Mouse (Mus musculus): ENCODE measurements at regions not wholly inside any gene's neighbourhood (a gene's known extent, or its start where the extent isn't known, plus 50 kb on each side); places are given as distances from the start of the nearest gene placed in this dataset.

DNA sequence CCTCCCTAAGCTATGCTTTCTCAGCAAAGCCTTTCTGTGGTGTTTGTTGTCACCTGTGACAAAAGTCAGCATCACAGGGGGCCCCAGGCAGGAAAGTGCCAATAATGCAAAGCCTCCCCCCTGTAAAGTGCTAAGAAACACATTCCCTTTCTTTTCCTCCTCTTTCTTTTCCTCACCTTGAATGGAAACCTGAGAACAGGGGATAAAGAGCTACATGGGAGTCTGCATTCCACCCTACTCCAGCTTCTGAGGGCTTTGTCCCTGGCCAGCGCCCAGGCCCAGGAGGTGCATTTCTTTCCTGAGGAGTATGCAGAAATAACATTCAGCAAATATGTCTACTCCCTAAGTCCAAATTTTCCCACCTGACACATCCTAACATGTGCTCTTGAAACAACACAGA, 146.4 kb downstream of the Snx19 start:
- no peak for DNase-seq
- no peak overlapping the region for H3K4me3 ChIP-seq (replicated peaks; ENCODE audit: insufficient read depth, low read depth, low read length)
- H3K27ac ChIP-seq (ENCODE audit: insufficient read depth, low read length), result no peak overlapping the region
- no peaks in the 10 kb centered on the region for H3K27me3 ChIP-seq (ENCODE audit: control insufficient read depth, insufficient read depth, low read length)
- WGBS, result 74% methylated on average over 1 of the region's 1 CpGs
- no peak for TF ChIP-seq POLR2A (IDR thresholded peaks at IDR 0.05; ENCODE audit: borderline replicate concordance, insufficient read depth, low read length)
- no peak for TF ChIP-seq CTCF (IDR thresholded peaks at IDR 0.05; ENCODE audit: borderline replicate concordance, insufficient read depth, low read depth, low read length)
- H3K4me1 ChIP-seq (ENCODE audit: control insufficient read depth, insufficient read depth, low read length), result no peaks in the 10 kb centered on the region

DNA sequence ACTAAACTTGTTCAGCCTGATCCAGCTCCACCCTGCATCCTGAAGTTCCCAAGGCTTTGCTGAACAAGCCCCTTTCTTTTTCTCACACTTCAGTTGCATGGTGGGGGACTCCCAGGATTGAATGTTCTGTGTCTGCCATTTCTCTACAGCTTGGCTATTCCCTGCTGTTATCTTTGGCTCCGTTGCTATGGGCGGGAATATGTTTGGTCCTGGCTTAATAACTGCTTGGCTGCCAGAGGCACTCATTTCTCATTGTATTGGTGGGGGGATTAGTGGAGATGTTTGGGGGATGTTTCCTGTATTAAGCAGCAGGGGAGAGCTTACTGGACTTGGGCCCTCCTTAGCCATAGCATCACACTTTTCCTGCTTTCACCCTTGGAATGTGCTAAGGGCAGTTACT, 144.1 kb downstream of the Snx19 start:
- DNase-seq, result no peak
- WGBS, result 12% methylated on average over 2 of the region's 2 CpGs
- TF ChIP-seq CTCF (IDR thresholded peaks at IDR 0.05; ENCODE audit: borderline replicate concordance, insufficient read depth, low read depth, low read length), result no peak
- TF ChIP-seq POLR2A (IDR thresholded peaks at IDR 0.05; ENCODE audit: borderline replicate concordance, insufficient read depth, low read length), result no peak
- Histone ChIP-seq H3K4me3 (replicated peaks; ENCODE audit: insufficient read depth, low read depth, low read length) (no peak overlapping the region), H3K4me1 (ENCODE audit: control insufficient read depth, insufficient read depth, low read length) (no peaks in the 10 kb centered on the region), H3K27ac (ENCODE audit: insufficient read depth, low read length) (no peak overlapping the region), H3K27me3 (ENCODE audit: control insufficient read depth, insufficient read depth, low read length) (no peaks in the 10 kb centered on the region)

DNA sequence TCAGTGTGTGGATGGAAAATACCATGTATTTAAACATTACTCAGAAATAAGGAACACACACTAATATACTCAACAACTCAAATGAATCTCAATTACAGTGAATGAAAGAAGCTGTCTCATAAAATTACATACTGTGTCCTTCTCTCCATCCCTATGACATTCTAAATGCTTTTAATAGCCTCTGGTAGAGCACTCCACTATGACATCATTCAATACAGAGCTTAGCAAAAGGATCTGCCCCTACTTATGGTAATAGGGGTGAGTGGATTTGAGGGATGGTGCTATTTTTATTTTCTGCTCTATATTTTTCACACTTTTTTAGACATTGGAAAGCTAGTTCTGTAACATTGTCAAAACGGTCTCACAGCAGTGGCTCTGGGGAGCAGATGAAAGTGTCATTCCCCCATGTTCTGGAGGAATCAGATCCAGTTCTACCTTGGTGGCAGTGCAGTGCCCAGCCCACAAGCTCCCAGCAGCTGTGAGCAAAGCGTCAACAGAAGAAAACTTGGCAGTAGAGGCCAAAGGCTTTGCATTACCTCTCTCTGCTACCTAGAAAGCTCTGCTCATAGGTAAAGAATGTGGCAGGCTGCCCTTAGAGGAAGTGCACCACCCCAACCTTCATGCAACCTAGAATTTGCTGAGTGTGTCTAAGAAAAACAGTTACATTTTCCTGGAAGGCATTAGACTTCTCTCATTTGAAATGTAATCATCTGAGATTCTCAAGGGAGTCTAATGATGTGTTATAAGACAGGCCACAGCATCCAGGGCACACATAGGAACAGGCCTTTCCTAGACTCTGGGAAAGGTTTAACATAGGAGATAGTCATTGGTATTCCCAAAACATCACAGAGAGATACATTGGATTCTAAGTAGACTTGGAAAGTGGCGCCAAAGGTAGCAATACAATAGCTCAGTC, 138.1 kb downstream of the Snx19 start:
- DNase-seq, result no peak
- no peak overlapping the region for H3K27ac ChIP-seq (ENCODE audit: insufficient read depth, low read length)
- TF ChIP-seq POLR2A (IDR thresholded peaks at IDR 0.05; ENCODE audit: borderline replicate concordance, insufficient read depth, low read length) (no peak), CTCF (IDR thresholded peaks at IDR 0.05; ENCODE audit: borderline replicate concordance, insufficient read depth, low read depth, low read length) (no peak)
- no peaks in the 10 kb centered on the region for H3K27me3 ChIP-seq (ENCODE audit: control insufficient read depth, insufficient read depth, low read length)
- WGBS, result 78% methylated on average over 3 of the region's 3 CpGs
- no peaks in the 10 kb centered on the region for H3K4me1 ChIP-seq (ENCODE audit: control insufficient read depth, insufficient read depth, low read length)
- H3K4me3 ChIP-seq (replicated peaks; ENCODE audit: insufficient read depth, low read depth, low read length), result no peak overlapping the region

DNA sequence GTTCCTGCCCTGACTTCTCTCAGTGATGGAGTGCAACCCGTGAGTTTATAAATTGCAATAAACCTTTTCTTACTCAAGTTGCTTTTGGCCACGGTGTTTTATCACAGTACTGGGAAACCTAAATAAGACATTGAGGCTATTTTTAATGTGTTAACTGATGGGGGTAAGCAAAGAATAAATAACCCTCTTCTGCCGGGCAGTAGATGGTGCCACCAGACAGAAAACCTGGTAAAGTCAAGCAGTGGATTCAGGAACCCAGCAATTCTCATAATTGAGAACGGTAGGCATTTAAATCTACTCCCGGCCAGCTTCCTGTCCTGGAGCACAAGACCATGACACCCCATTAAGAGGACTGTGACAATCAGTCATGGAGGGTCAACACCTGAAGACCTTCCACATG, 136.5 kb downstream of the Snx19 start:
- Histone ChIP-seq H3K27me3 (ENCODE audit: control insufficient read depth, insufficient read depth, low read length) (no peaks in the 10 kb centered on the region), H3K4me1 (ENCODE audit: control insufficient read depth, insufficient read depth, low read length) (no peaks in the 10 kb centered on the region), H3K27ac (ENCODE audit: insufficient read depth, low read length) (no peak overlapping the region), H3K4me3 (replicated peaks; ENCODE audit: insufficient read depth, low read depth, low read length) (no peak overlapping the region)
- WGBS, result 80% methylated on average over 5 of the region's 5 CpGs
- no peak for TF ChIP-seq POLR2A (IDR thresholded peaks at IDR 0.05; ENCODE audit: borderline replicate concordance, insufficient read depth, low read length)
- no peak for TF ChIP-seq CTCF (IDR thresholded peaks at IDR 0.05; ENCODE audit: borderline replicate concordance, insufficient read depth, low read depth, low read length)
- DNase-seq, result no peak

DNA sequence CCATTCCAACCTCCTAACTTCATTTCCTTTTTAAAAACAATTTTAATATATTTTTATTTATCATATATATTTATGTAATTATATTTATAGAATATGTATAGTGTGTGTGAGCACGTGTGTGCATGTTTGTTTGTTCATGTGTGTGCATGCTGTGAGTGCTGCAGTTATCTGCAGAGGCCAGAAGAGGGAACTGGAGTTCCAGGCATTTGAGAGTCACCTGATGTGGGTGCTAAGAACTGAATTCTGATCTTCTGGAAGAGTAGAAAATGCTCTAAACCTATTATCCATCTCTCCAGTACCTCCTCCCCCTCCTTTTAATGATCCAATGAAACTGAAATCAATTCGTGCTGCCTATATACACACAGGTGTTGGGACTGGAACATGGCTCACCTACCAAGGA, 128.0 kb downstream of the Snx19 start:
- Histone ChIP-seq H3K4me3 (replicated peaks; ENCODE audit: insufficient read depth, low read depth, low read length) (no peak overlapping the region), H3K27me3 (ENCODE audit: control insufficient read depth, insufficient read depth, low read length) (no peaks in the 10 kb centered on the region), H3K27ac (ENCODE audit: insufficient read depth, low read length) (no peak overlapping the region), H3K4me1 (ENCODE audit: control insufficient read depth, insufficient read depth, low read length) (no peaks in the 10 kb centered on the region)
- WGBS, result 81% methylated on average over 2 of the region's 2 CpGs
- no peak for DNase-seq
- TF ChIP-seq CTCF (IDR thresholded peaks at IDR 0.05; ENCODE audit: borderline replicate concordance, insufficient read depth, low read depth, low read length) (no peak), POLR2A (IDR thresholded peaks at IDR 0.05; ENCODE audit: borderline replicate concordance, insufficient read depth, low read length) (no peak)

DNA sequence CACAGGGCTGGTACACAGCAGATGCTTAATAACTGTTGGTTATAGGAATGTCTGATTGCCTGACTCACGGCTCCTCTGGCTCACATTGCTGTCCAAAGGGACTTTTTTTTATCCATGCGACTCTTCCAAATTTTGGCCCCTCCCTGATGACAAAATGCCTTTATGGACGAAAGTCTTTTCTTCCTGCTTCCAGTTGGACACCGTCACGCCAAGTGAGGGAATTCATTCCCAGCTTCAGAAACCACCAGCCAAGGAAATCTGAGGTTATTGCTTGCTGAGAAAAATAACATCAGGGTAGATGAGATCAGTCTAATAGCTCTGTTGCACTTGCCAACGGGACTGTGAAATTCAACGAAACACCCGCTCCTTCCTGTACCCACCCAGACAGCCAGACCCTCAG, 125.8 kb downstream of the Snx19 start:
- H3K27ac ChIP-seq (ENCODE audit: insufficient read depth, low read length), result no peak overlapping the region
- WGBS, result 77% methylated on average over 8 of the region's 8 CpGs
- TF ChIP-seq POLR2A (IDR thresholded peaks at IDR 0.05; ENCODE audit: borderline replicate concordance, insufficient read depth, low read length), result no peak
- no peak for TF ChIP-seq CTCF (IDR thresholded peaks at IDR 0.05; ENCODE audit: borderline replicate concordance, insufficient read depth, low read depth, low read length)
- H3K4me1 ChIP-seq (ENCODE audit: control insufficient read depth, insufficient read depth, low read length), result no peaks in the 10 kb centered on the region
- H3K27me3 ChIP-seq (ENCODE audit: control insufficient read depth, insufficient read depth, low read length), result no peaks in the 10 kb centered on the region
- H3K4me3 ChIP-seq (replicated peaks; ENCODE audit: insufficient read depth, low read depth, low read length), result no peak overlapping the region
- DNase-seq, result no peak

DNA sequence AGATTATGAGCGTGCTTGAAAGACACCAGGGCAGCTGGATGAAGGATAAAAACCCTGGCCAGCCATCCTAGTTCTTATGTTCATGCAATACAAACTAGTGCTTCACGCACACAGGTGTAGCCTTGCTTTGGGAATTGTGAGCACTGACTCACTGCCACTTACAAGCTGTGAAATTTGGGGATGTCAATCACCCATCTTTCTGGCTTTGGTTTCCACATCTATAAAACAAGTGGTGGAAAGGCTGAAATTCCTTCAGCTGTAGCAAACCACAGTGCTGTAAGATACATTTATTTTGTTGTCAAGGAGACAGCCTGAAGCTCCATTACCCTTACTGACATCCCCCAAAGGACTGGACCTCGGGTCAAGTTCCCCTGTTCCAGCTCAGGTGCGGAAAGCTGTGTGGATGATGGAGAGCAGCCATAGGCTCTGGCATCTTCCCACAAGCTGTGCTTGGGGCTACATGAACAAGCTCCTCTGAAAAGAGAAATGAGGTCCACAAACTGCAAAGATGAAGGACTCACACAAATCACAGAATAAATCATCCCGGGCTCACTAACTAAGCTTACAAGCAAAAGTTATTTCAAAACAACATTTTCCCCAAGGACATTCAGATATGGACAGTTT, 123.1 kb downstream of the Snx19 start:
- H3K27me3 ChIP-seq (ENCODE audit: control insufficient read depth, insufficient read depth, low read length), result no peaks in the 10 kb centered on the region
- 73% methylated on average over 5 of the region's 5 CpGs for WGBS

DNA sequence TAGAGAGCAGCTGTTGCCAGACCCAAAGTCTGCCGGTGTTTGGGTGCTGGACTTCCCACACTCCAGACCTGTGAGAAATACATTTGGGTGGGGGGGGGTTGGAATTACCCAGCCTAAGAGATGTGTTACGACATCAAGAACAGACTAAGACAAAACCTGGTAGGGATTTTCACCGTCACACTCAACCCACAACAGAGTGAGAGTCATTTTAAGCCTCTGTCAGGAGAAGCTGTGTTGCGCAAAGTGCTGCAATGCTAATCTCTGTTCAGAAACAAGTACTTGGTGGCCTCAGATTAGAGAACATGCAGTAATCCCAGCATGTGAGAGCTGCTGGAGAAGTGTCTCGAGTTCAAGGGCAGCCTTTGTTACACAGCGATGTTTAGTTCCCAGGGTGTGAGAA, 113.0 kb downstream of the Snx19 start:
- Histone ChIP-seq H3K4me3 (replicated peaks; ENCODE audit: insufficient read depth, low read depth, low read length) (no peak overlapping the region), H3K27ac (ENCODE audit: insufficient read depth, low read length) (no peak overlapping the region), H3K27me3 (ENCODE audit: control insufficient read depth, insufficient read depth, low read length) (no peaks in the 10 kb centered on the region), H3K4me1 (ENCODE audit: control insufficient read depth, insufficient read depth, low read length) (no peaks in the 10 kb centered on the region)
- TF ChIP-seq CTCF (IDR thresholded peaks at IDR 0.05; ENCODE audit: borderline replicate concordance, insufficient read depth, low read depth, low read length) (no peak), POLR2A (IDR thresholded peaks at IDR 0.05; ENCODE audit: borderline replicate concordance, insufficient read depth, low read length) (no peak)
- DNase-seq, result no peak
- 89% methylated on average over 6 of the region's 6 CpGs for WGBS

More for the DNA sequence above, 123.1 kb downstream of the Snx19 start:
- H3K4me3 ChIP-seq (replicated peaks; ENCODE audit: insufficient read depth, low read depth, low read length), result no peak overlapping the region
- no peak for TF ChIP-seq CTCF (IDR thresholded peaks at IDR 0.05; ENCODE audit: borderline replicate concordance, insufficient read depth, low read depth, low read length)
- TF ChIP-seq POLR2A (IDR thresholded peaks at IDR 0.05; ENCODE audit: borderline replicate concordance, insufficient read depth, low read length), result no peak
- H3K27ac ChIP-seq (ENCODE audit: insufficient read depth, low read length), result no peak overlapping the region
- DNase-seq, result no peak
- no peaks in the 10 kb centered on the region for H3K4me1 ChIP-seq (ENCODE audit: control insufficient read depth, insufficient read depth, low read length)

All from cerebellum, adult 2 months (tissue).